Mouse (Mus musculus) MEL (cell line): ENCODE measurements around the gene Zcchc3. TPM values are rescaled to one million over a fixed set of nuclear protein-coding genes. Genes with fewer than 3 reads are reported as not detected.

ENCODE experiments used
- DNase-seq: peaks from one replicate; pipeline ENCODE4 v3.0.0; 2011; ENCODE audit warnings: low read depth, low spot score
- H3K27ac ChIP-seq: 2 replicates; pipeline ENCODE4 v1.5.1; 2012; ENCODE audit warnings: low read depth, mild to moderate bottlenecking, control low read depth, low read length, moderate library complexity; ENCODE audit not compliant: control insufficient read depth
- H3K27me3 ChIP-seq, 2 experiments: fragments of 150-350 bp in 1 of 2; sonication (generic) in 1 of 2; 2 replicates each; pipeline ENCODE4 v1.6.1; 2012; ENCODE audit warnings: low read length in 2 of 2, mild to moderate bottlenecking in 2 of 2, improper control_type of control experiment in 1 of 2, moderate library complexity in 1 of 2; ENCODE audit not compliant: insufficient read depth in 2 of 2, control insufficient read depth in 1 of 2
- H3K36me3 ChIP-seq, 2 experiments: 2 replicates each; pipeline ENCODE4 v1.6.1; 2012 to 2014; ENCODE audit warnings: low read length in 2 of 2, improper control_type of control experiment in 1 of 2, inconsistent platforms in 1 of 2, mild to moderate bottlenecking in 1 of 2; ENCODE audit not compliant: insufficient read depth in 2 of 2, control insufficient read depth in 1 of 2
- H3K4me1 ChIP-seq, 2 experiments: fragments of 150-350 bp in 1 of 2; sonication (generic) in 1 of 2; 2 replicates each; pipeline ENCODE4 v1.6.1; 2012; ENCODE audit warnings: low read length in 2 of 2, improper control_type of control experiment in 1 of 2, mild to moderate bottlenecking in 1 of 2; ENCODE audit not compliant: insufficient read depth in 2 of 2, control insufficient read depth in 1 of 2
- H3K4me3 ChIP-seq, 2 experiments: fragments of 150-350 bp in 1 of 2; sonication (generic) in 1 of 2; 2 replicates each; pipeline ENCODE4 v1.5.1; 2012; ENCODE audit warnings: low read depth in 2 of 2, low read length in 2 of 2, mild to moderate bottlenecking in 2 of 2, moderate library complexity in 2 of 2, control low read depth in 1 of 2, improper control_type of control experiment in 1 of 2; ENCODE audit not compliant: control insufficient read depth in 1 of 2, insufficient read depth in 1 of 2
- H3K79me2 ChIP-seq: 2 replicates; pipeline ENCODE4 v1.6.1; 2012; ENCODE audit warnings: mild to moderate bottlenecking, low read length, moderate library complexity; ENCODE audit not compliant: control insufficient read depth, poor library complexity, insufficient read depth
- H3K9ac ChIP-seq: 2 replicates; pipeline ENCODE4 v1.6.1; 2012; ENCODE audit warnings: low read depth, mild to moderate bottlenecking, control low read depth, low read length, moderate library complexity; ENCODE audit not compliant: control insufficient read depth, poor library complexity, severe bottlenecking
- H3K9me3 ChIP-seq: fragments of 150-350 bp; sonication (generic); replicated peaks from 2 replicates; pipeline ENCODE4 v1.6.1; 2012; ENCODE audit warnings: mild to moderate bottlenecking, low read length, improper control_type of control experiment, moderate library complexity; ENCODE audit not compliant: insufficient read depth
- BHLHE40 ChIP-seq: IDR thresholded peaks from 2 replicates; pipeline ENCODE4 v1.6.1; 2012; ENCODE audit warnings: low read depth, mild to moderate bottlenecking, inconsistent platforms, low read length, improper control_type of control experiment, borderline replicate concordance
- CHD1 ChIP-seq: IDR thresholded peaks from 2 replicates; pipeline ENCODE4 v1.6.1; 2012; ENCODE audit warnings: low read depth, mild to moderate bottlenecking, inconsistent platforms, low read length, improper control_type of control experiment
- CTCF ChIP-seq, 3 experiments: IDR thresholded peaks in 2 of 3; conservative IDR thresholded peaks in 1 of 3; 2 replicates each; pipeline ENCODE4 v1.5.1; 2011 to 2012; ENCODE audit warnings: low read length in 3 of 3, low read depth in 2 of 3, mild to moderate bottlenecking in 2 of 3, improper control_type of control experiment in 1 of 3, inconsistent platforms in 1 of 3, mixed read lengths in 1 of 3, moderate library complexity in 1 of 3; ENCODE audit not compliant: control insufficient read depth in 1 of 3, insufficient read depth in 1 of 3, poor library complexity in 1 of 3, severe bottlenecking in 1 of 3
- E2F4 ChIP-seq: IDR thresholded peaks from 2 replicates; pipeline ENCODE4 v1.6.1; 2011; ENCODE audit warnings: low read depth, low read length, improper control_type of control experiment, borderline replicate concordance
- EP300 ChIP-seq, 2 experiments: IDR thresholded peaks; 2 replicates each; pipeline ENCODE4 v1.6.1; 2011; ENCODE audit warnings: improper control_type of control experiment in 2 of 2, low read length in 2 of 2, low read depth in 1 of 2, mild to moderate bottlenecking in 1 of 2
- GATA1 ChIP-seq: IDR thresholded peaks from 2 replicates; pipeline ENCODE4 v1.6.1; 2011; ENCODE audit warnings: low read depth, low read length, improper control_type of control experiment
- HCFC1 ChIP-seq: IDR thresholded peaks from 2 replicates; pipeline ENCODE4 v1.6.1; 2012; ENCODE audit warnings: low read depth, mild to moderate bottlenecking, inconsistent platforms, low read length, improper control_type of control experiment, moderate library complexity
- KAT2A ChIP-seq: conservative IDR thresholded peaks from 2 replicates; pipeline ENCODE4 v1.6.1; 2012; ENCODE audit warnings: low read depth, low read length, improper control_type of control experiment, inconsistent platforms
- MAX ChIP-seq: IDR thresholded peaks from 2 replicates; pipeline ENCODE4 v1.6.1; 2011; ENCODE audit warnings: low read length, improper control_type of control experiment
- MAZ ChIP-seq: IDR thresholded peaks from 2 replicates; pipeline ENCODE4 v1.6.1; 2012; ENCODE audit warnings: low read depth, mild to moderate bottlenecking, inconsistent platforms, low read length, improper control_type of control experiment
- MEF2A ChIP-seq: IDR thresholded peaks from 2 replicates; pipeline ENCODE4 v1.6.1; 2014; ENCODE audit warnings: low read depth, mild to moderate bottlenecking, inconsistent platforms, low read length, improper control_type of control experiment; ENCODE audit not compliant: poor library complexity, insufficient replicate concordance, severe bottlenecking; ENCODE audit errors: extremely low read depth
- NELFE ChIP-seq: IDR thresholded peaks from 2 replicates; pipeline ENCODE4 v1.6.1; 2011; ENCODE audit warnings: low read depth, low read length, improper control_type of control experiment
- POLR2A ChIP-seq, 2 experiments: IDR thresholded peaks; 2 replicates each; pipeline ENCODE4 v1.6.1; 2011 to 2012; ENCODE audit warnings: low read length in 2 of 2, mild to moderate bottlenecking in 2 of 2, control low read depth in 1 of 2, improper control_type of control experiment in 1 of 2, low read depth in 1 of 2, moderate library complexity in 1 of 2; ENCODE audit not compliant: control insufficient read depth in 1 of 2, insufficient read depth in 1 of 2, poor library complexity in 1 of 2
- RAD21 ChIP-seq: IDR thresholded peaks from 2 replicates; pipeline ENCODE4 v1.6.1; 2011; ENCODE audit warnings: mild to moderate bottlenecking, low read depth, low read length, improper control_type of control experiment
- SIN3A ChIP-seq: IDR thresholded peaks from 2 replicates; pipeline ENCODE4 v1.6.1; 2012; ENCODE audit warnings: low read length, improper control_type of control experiment, inconsistent platforms
- TBP ChIP-seq: IDR thresholded peaks from 2 replicates; pipeline ENCODE4 v1.8.0; 2011; ENCODE audit warnings: low read depth, low read length, improper control_type of control experiment
- TCF12 ChIP-seq: IDR thresholded peaks from 2 replicates; pipeline ENCODE4 v1.6.1; 2014; ENCODE audit warnings: low read depth, mild to moderate bottlenecking, inconsistent platforms, low read length, improper control_type of control experiment, moderate library complexity
- USF1 ChIP-seq: IDR thresholded peaks from 2 replicates; pipeline ENCODE4 v1.6.1; 2014; ENCODE audit warnings: low read depth, mild to moderate bottlenecking, inconsistent platforms, low read length, improper control_type of control experiment, moderate library complexity
- USF2 ChIP-seq, 2 experiments: IDR thresholded peaks; 2 replicates each; pipeline ENCODE4 v1.6.1; 2011 to 2012; ENCODE audit warnings: improper control_type of control experiment in 2 of 2, low read length in 2 of 2, borderline replicate concordance in 1 of 2, inconsistent platforms in 1 of 2, low read depth in 1 of 2, mild to moderate bottlenecking in 1 of 2; ENCODE audit not compliant: insufficient read depth in 1 of 2
- ZNF384 ChIP-seq: IDR thresholded peaks from 2 replicates; pipeline ENCODE4 v1.6.1; 2012; ENCODE audit warnings: low read depth, mild to moderate bottlenecking, inconsistent platforms, low read length, improper control_type of control experiment
- polyA plus RNA-seq, 2 experiments: library from polyadenylated mRNA; stranded (reverse) in 1 of 2; unstranded in 1 of 2; fragments of >175 nt in 1 of 2; fragments of >200 nt in 1 of 2; gene quantifications; 2 replicates each; pipeline versions ENCODE4 v1.2.1 to v1.2.4; 2012; ENCODE audit warnings: low replicate concordance in 2 of 2, low read depth in 1 of 2; ENCODE audit not compliant: insufficient read length in 2 of 2, insufficient read depth in 1 of 2, missing spikeins in 1 of 2
- total RNA-seq: library from RNA; depleted of rRNA; stranded (reverse); fragments of 300-350 nt; gene quantifications from 2 replicates; pipeline ENCODE4 v1.2.3, GENCODE M21; 2012; rRNA removed

Gene Zcchc3
- 5.1 and 5.7 TPM in 2 replicates for total RNA-seq
- 10 to 100 TPM in 1 of 2 experiments, not detected in 1; 12.1 TPM for polyA plus RNA-seq

DNA sequence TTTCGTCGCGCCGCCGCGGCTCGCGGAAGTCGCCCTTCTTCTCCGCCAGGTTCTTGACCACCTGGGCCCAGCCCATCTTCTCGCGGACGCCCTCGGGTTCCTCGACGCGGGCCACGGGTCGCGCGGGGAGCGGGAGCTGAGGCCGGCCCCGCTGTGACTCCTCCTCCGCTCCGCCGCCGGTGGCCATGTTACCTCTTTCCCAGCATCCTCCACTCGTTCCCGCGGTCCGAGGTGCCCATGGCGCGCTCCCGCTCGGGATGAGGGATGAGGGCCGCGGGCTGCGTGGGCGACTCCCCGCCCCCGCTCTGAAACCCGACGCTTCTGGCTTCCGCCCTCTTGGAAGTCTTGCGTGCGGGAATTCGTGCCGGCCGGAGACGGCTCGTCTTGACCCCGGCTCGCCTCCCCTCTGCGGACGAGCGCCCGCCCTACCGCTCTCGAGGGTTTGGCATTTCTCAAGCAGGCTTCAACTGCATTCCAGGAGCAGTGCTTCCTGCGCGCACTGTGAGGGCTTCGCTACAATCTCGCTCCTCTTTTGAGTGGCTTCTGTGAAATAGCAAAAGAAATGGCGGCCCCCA lies at the start of gene Zcchc3:
Gene Zcchc3, minus strand, starts transcription at position 437 of the 575 bp plus-strand sequence.
- no peaks in the 10 kb centered on the region for H3K27me3 ChIP-seq
- TF ChIP-seq ZNF384: no peak
- TF ChIP-seq HCFC1: peak; percentile 59; the same call in 1 of the 2 replicates
- peak in 1 of 2 experiments; percentile 15; a peak in 1 of 4 replicates for TF ChIP-seq EP300 (IDR thresholded peaks at IDR 0.05; ENCODE audit: low read depth in 1 of 2, low read length in 2 of 2)
- TF ChIP-seq MEF2A: no peak
- TF ChIP-seq CTCF (IDR thresholded peaks at IDR 0.05 in 2 of 3, conservative IDR thresholded peaks at IDR 0.05 in 1 of 3; ENCODE audit: control insufficient read depth in 1 of 3, insufficient read depth in 1 of 3, low read depth in 2 of 3, low read length in 3 of 3, poor library complexity in 1 of 3, severe bottlenecking in 1 of 3): no peak
- no peak for TF ChIP-seq CHD1
- TF ChIP-seq MAZ: no peak
- no peak for TF ChIP-seq GATA1
- TF ChIP-seq MAX: 0 out of 2 replicates have a peak, but pooled peaks have one; percentile 26
- peak; percentile 89; the same call in 1 of the 2 replicates for TF ChIP-seq E2F4
- peak; percentile 55 to 65; a peak in 3 of 4 replicates for TF ChIP-seq POLR2A (IDR thresholded peaks at IDR 0.05; ENCODE audit: control insufficient read depth in 1 of 2, insufficient read depth in 1 of 2, low read depth in 1 of 2, low read length in 2 of 2, poor library complexity in 1 of 2)
- TF ChIP-seq RAD21: no peak
- TF ChIP-seq USF2 (IDR thresholded peaks at IDR 0.05; ENCODE audit: borderline replicate concordance in 1 of 2, insufficient read depth in 1 of 2, low read depth in 1 of 2, low read length in 2 of 2): no peak
- peak; percentile 48 for TF ChIP-seq NELFE
- TF ChIP-seq TCF12: 0 out of 2 replicates have a peak, but pooled peaks have one; percentile 35
- no peak for TF ChIP-seq TBP
- TF ChIP-seq, all 39 proteins: peak for 7
- Histone ChIP-seq H3K27ac (peak within 1 kb of the TSS; percentile 32), H3K4me3 (peak within 1 kb of the TSS; percentile 83 to 86), H3K9me3 (no peaks in the 10 kb centered on the region), H3K36me3 (no peaks in the 10 kb centered on the region), H3K4me1 (no peaks in the 10 kb centered on the region; a peak in 1 of 4 replicates), H3K9ac (peak within 1 kb of the TSS; percentile 97), H3K79me2 (peaks cover 16% of the 10 kb centered on the region)
- DNase-seq: peak; percentile 74

DNA sequence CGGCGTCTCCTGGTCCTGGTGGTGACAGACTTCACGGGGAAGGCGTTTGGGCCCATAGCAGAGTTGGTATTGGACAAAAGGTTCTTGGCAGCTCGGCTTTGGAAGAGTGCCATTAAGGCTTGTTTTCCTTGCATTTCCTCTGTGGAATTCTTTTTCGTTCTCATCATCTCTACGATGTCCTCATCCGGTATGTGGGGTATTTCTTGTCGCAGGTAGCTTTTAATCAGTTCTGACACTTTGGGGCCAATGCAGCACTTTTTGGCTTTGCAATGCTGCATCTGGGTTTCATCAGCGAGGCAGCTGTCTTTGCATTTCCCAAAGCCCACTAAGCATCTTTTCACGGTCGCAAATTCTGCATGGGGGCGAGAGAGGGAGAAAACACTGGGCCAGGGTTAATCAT lies 44.4 kb upstream of the Zcchc3 start:
- H3K4me3 ChIP-seq: no peak overlapping the region
- peaks cover 7 to 18% of the 10 kb centered on the region in 2 experiments; a peak in 3 of 4 replicates for H3K27me3 ChIP-seq
- no peaks in the 10 kb centered on the region for H3K79me2 ChIP-seq
- H3K9me3 ChIP-seq: no peaks in the 10 kb centered on the region
- DNase-seq: no peak
- no peaks in the 10 kb centered on the region for H3K36me3 ChIP-seq
- TF ChIP-seq POLR2A (IDR thresholded peaks at IDR 0.05; ENCODE audit: control insufficient read depth in 1 of 2, insufficient read depth in 1 of 2, low read depth in 1 of 2, low read length in 2 of 2, poor library complexity in 1 of 2) (no peak), SIN3A (no peak), MAZ (no peak), BHLHE40 (no peak), KAT2A (no peak), MAX (no peak), USF1 (no peak), CHD1 (no peak), CTCF (IDR thresholded peaks at IDR 0.05 in 2 of 3, conservative IDR thresholded peaks at IDR 0.05 in 1 of 3; ENCODE audit: control insufficient read depth in 1 of 3, insufficient read depth in 1 of 3, low read depth in 2 of 3, low read length in 3 of 3, poor library complexity in 1 of 3, severe bottlenecking in 1 of 3) (no peak)
- H3K9ac ChIP-seq: no peak overlapping the region
- H3K27ac ChIP-seq: no peak overlapping the region
- no peaks in the 10 kb centered on the region for H3K4me1 ChIP-seq
